29 mouse cellular contexts compared by ENCODE assay signal in the genomic region with DNA sequence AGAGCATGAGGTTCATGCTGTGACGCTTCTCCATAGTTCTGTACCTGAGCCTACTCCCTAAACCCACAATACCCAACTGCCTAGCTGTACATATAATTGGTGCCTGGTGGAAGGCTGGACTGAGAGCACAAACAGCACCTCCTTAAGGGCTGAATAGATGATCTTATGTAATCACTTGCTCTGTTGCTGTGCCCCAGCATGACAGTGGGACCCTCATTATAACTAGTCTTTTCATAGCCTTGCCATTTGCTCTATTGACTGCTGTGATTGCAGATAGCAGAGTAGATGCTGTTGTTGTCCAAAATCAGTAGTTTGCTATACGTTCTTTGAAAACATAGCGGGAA.
A peak's percentile ranks its signal among the peaks of the same experiment; 100 is the strongest.
DNase-seq lines count a peak whose midpoint lies in the region; ATAC-seq and TF ChIP-seq lines count a peak whose summit lies in the region.
"Had no signal": no experiment of that assay in that cellular context is flagged by ENCODE, and none has a peak within 500 bp of the region (broad histone marks: within the 10 kb centered on the region; RNA-seq: fewer than 3 reads in every experiment).

No protein-coding gene starts in this region.

- no peak overlapping the region for H3K9ac ChIP-seq in hindbrain, embryonic 15.5 days
- no peak overlapping the region for H3K9ac ChIP-seq in hindbrain, embryonic 12.5 days
- no peak overlapping the region for H3K9ac ChIP-seq in lung, embryonic 14.5 days
- no peak overlapping the region for H3K9ac ChIP-seq in forebrain, embryonic 12.5 days
- no peak overlapping the region for H3K9ac ChIP-seq in midbrain, embryonic 11.5 days (ENCODE audit: low read length)
- H3K9ac ChIP-seq: embryonic facial prominence, embryonic 15.5 days; hindbrain, embryonic 13.5 days; limb, embryonic 12.5 days; liver, embryonic 15.5 days; lung, embryonic 15.5 days; midbrain, embryonic 12.5 days; neural tube, embryonic 12.5 days had no signal

- TF ChIP-seq CTCF in lung, embryonic 14.5 days (IDR thresholded peaks at IDR 0.05; ENCODE audit: low read depth) = no peak

- no peak overlapping the region for H3K4me3 ChIP-seq in hindbrain, embryonic 15.5 days
- H3K4me3 ChIP-seq in hindbrain, embryonic 12.5 days = no peak overlapping the region
- H3K4me3 ChIP-seq in lung, embryonic 14.5 days (ENCODE audit: low read depth, low read length) = no peak overlapping the region
- no peak overlapping the region for H3K4me3 ChIP-seq in forebrain, embryonic 12.5 days (replicated peaks)
- no peak overlapping the region for H3K4me3 ChIP-seq in midbrain, embryonic 11.5 days (ENCODE audit: low read depth, low read length)
- H3K4me3 ChIP-seq: embryonic facial prominence, embryonic 10.5 days; embryonic facial prominence, embryonic 15.5 days; hindbrain, embryonic 13.5 days; left cerebral cortex, adult 2 months; limb, embryonic 12.5 days; liver, embryonic 15.5 days; lung, embryonic 15.5 days; midbrain, embryonic 12.5 days; myocyte; neural tube, embryonic 12.5 days had no signal

- no peaks in the 10 kb centered on the region for H3K27me3 ChIP-seq in hindbrain, embryonic 15.5 days
- H3K27me3 ChIP-seq in hindbrain, embryonic 12.5 days = no peaks in the 10 kb centered on the region
- no peaks in the 10 kb centered on the region for H3K27me3 ChIP-seq in lung, embryonic 14.5 days (ENCODE audit: insufficient read depth, low read length)
- no peaks in the 10 kb centered on the region for H3K27me3 ChIP-seq in forebrain, embryonic 12.5 days
- no peaks in the 10 kb centered on the region for H3K27me3 ChIP-seq in midbrain, embryonic 11.5 days (ENCODE audit: control insufficient read depth, insufficient read depth, low read length)
- H3K27me3 ChIP-seq: embryonic facial prominence, embryonic 15.5 days; hindbrain, embryonic 13.5 days; limb, embryonic 12.5 days; liver, embryonic 15.5 days; lung, embryonic 15.5 days; midbrain, embryonic 12.5 days; neural tube, embryonic 12.5 days had no signal

- ATAC-seq in hindbrain, embryonic 15.5 days (ENCODE audit: low FRiP score, low read depth) = peak; percentile 38; the same call in 1 of the 2 replicates
- ATAC-seq in hindbrain, embryonic 12.5 days (ENCODE audit: low FRiP score) = no peak
- 0 out of 2 replicates have a peak, but pooled peaks have one; percentile 11 for ATAC-seq in lung, embryonic 14.5 days (ENCODE audit: insufficient read depth)
- ATAC-seq in forebrain, embryonic 12.5 days (ENCODE audit: low FRiP score) = peak; percentile 57; the same call in 1 of the 2 replicates
- ATAC-seq in midbrain, embryonic 11.5 days (ENCODE audit: low FRiP score) = no peak
- ATAC-seq: intestine, postnatal 0 days had no signal

- H3K9me3 ChIP-seq in hindbrain, embryonic 15.5 days = no peaks in the 10 kb centered on the region
- no peaks in the 10 kb centered on the region for H3K9me3 ChIP-seq in hindbrain, embryonic 12.5 days (replicated peaks)
- no peaks in the 10 kb centered on the region for H3K9me3 ChIP-seq in lung, embryonic 14.5 days (ENCODE audit: low read depth, low read length)
- H3K9me3 ChIP-seq in forebrain, embryonic 12.5 days = no peaks in the 10 kb centered on the region
- H3K9me3 ChIP-seq in midbrain, embryonic 11.5 days (ENCODE audit: control insufficient read depth, low read length) = no peaks in the 10 kb centered on the region
- H3K9me3 ChIP-seq: embryonic facial prominence, embryonic 10.5 days; embryonic facial prominence, embryonic 15.5 days; hindbrain, embryonic 13.5 days; limb, embryonic 12.5 days; liver, embryonic 15.5 days; lung, embryonic 15.5 days; midbrain, embryonic 12.5 days; neural tube, embryonic 12.5 days had no signal

- no peaks in the 10 kb centered on the region for H3K36me3 ChIP-seq in hindbrain, embryonic 15.5 days
- no peaks in the 10 kb centered on the region for H3K36me3 ChIP-seq in hindbrain, embryonic 12.5 days
- H3K36me3 ChIP-seq in lung, embryonic 14.5 days (ENCODE audit: insufficient read depth) = no peaks in the 10 kb centered on the region
- H3K36me3 ChIP-seq in forebrain, embryonic 12.5 days (replicated peaks) = no peaks in the 10 kb centered on the region
- H3K36me3 ChIP-seq in midbrain, embryonic 11.5 days (ENCODE audit: control insufficient read depth, insufficient read depth, low read length) = no peaks in the 10 kb centered on the region
- H3K36me3 ChIP-seq: embryonic facial prominence, embryonic 10.5 days; embryonic facial prominence, embryonic 15.5 days; hindbrain, embryonic 13.5 days; limb, embryonic 12.5 days; liver, embryonic 15.5 days; lung, embryonic 15.5 days; midbrain, embryonic 12.5 days; neural tube, embryonic 12.5 days had no signal

- 63% methylated on average over 3 of the region's 3 CpGs for WGBS in hindbrain, embryonic 15.5 days
- WGBS in hindbrain, embryonic 12.5 days = 59% methylated on average over 3 of the region's 3 CpGs
- 84% methylated on average over 3 of the region's 3 CpGs for WGBS in lung, embryonic 14.5 days
- WGBS in forebrain, embryonic 12.5 days = 27% methylated on average over 3 of the region's 3 CpGs
- WGBS in midbrain, embryonic 11.5 days = 83% methylated on average over 3 of the region's 3 CpGs

- H3K27ac ChIP-seq in hindbrain, embryonic 15.5 days (replicated peaks) = no peak overlapping the region
- no peak overlapping the region for H3K27ac ChIP-seq in hindbrain, embryonic 12.5 days
- H3K27ac ChIP-seq in lung, embryonic 14.5 days (ENCODE audit: low read depth) = no peak overlapping the region; the same call in 1 of the 2 replicates
- H3K27ac ChIP-seq in forebrain, embryonic 12.5 days = 0 out of 2 replicates have a peak overlapping the region, but pooled peaks have one; percentile 31
- H3K27ac ChIP-seq in midbrain, embryonic 11.5 days (ENCODE audit: low read depth, low read length) = no peak overlapping the region
- H3K27ac ChIP-seq: embryonic facial prominence, embryonic 10.5 days; embryonic facial prominence, embryonic 15.5 days; hindbrain, embryonic 13.5 days; left cerebral cortex, adult 2 months; limb, embryonic 12.5 days; liver, embryonic 15.5 days; lung, embryonic 15.5 days; midbrain, embryonic 12.5 days; neural tube, embryonic 12.5 days; stomach, postnatal 0 days had no signal

- no peak for DNase-seq in lung, embryonic 14.5 days
- no peak for DNase-seq in lung, postnatal 36 days
- DNase-seq in midbrain, embryonic 11.5 days (ENCODE audit: low spot score, missing footprints) = no peak
- DNase-seq in testis, postnatal 14 days (ENCODE audit: low spot score) = no peak
- DNase-seq: adrenal gland, postnatal 25 days; gastrocnemius, postnatal 25 days; heart, adult 11 months; heart, postnatal 36 days; kidney, postnatal 14 days; right cerebral cortex, adult 18-20 months; spleen, adult 18-20 months; thymus, adult 2 months; thymus, postnatal 36 days had no signal

- H3K4me1 ChIP-seq in hindbrain, embryonic 15.5 days (replicated peaks) = 0 out of 2 replicates have a peak, but pooled peaks cover 3% of the 10 kb centered on the region
- H3K4me1 ChIP-seq in hindbrain, embryonic 12.5 days = 0 out of 2 replicates have a peak, but pooled peaks cover 4% of the 10 kb centered on the region
- H3K4me1 ChIP-seq in lung, embryonic 14.5 days (ENCODE audit: insufficient read depth) = no peaks in the 10 kb centered on the region
- peaks cover 11% of the 10 kb centered on the region for H3K4me1 ChIP-seq in forebrain, embryonic 12.5 days
- H3K4me1 ChIP-seq in midbrain, embryonic 11.5 days (ENCODE audit: control insufficient read depth, insufficient read depth, low read length) = no peaks in the 10 kb centered on the region
- H3K4me1 ChIP-seq: embryonic facial prominence, embryonic 10.5 days; embryonic facial prominence, embryonic 15.5 days; limb, embryonic 12.5 days; liver, embryonic 15.5 days; lung, embryonic 15.5 days; neural tube, embryonic 12.5 days had no signal

- H3K4me2 ChIP-seq in hindbrain, embryonic 15.5 days = no peak overlapping the region
- H3K4me2 ChIP-seq in hindbrain, embryonic 12.5 days (replicated peaks) = no peak overlapping the region
- H3K4me2 ChIP-seq in lung, embryonic 14.5 days = no peak overlapping the region
- H3K4me2 ChIP-seq in forebrain, embryonic 12.5 days = no peak overlapping the region
- H3K4me2 ChIP-seq in midbrain, embryonic 11.5 days = no peak overlapping the region
- H3K4me2 ChIP-seq: embryonic facial prominence, embryonic 15.5 days; heart, embryonic 11.5 days; hindbrain, embryonic 13.5 days; limb, embryonic 12.5 days; liver, embryonic 15.5 days; lung, embryonic 15.5 days; midbrain, embryonic 12.5 days; neural tube, embryonic 12.5 days had no signal

Comparison
In these comparisons a context has a peak if more than half of its experiments do, and no peak if none do; other contexts are left out.
1. ATAC-seq: peak in hindbrain, embryonic 15.5 days (single experiment), lung, embryonic 14.5 days (single experiment) and forebrain, embryonic 12.5 days (single experiment); none in hindbrain, embryonic 12.5 days (single experiment) and midbrain, embryonic 11.5 days (single experiment).